Mouse (Mus musculus) liver, adult 2 months (tissue): Measurements from ENCODE around the gene Actn2.

Experiments
- CTCF ChIP-seq: fragments of 200-500 bp; IDR thresholded peaks from 2 replicates; pipeline ENCODE4 v1.5.1; 2011; ENCODE audit warnings: low read depth, low read length, control low read depth
- POLR2A ChIP-seq: fragments of 200-500 bp; IDR thresholded peaks from 2 replicates; pipeline ENCODE4 v1.6.1; 2011; ENCODE audit warnings: low read length, control low read depth; ENCODE audit not compliant: insufficient read depth; ENCODE audit errors: extremely low read depth

GRCm38 (mm10) chr13:12314173-12314572 is 26.4 kb downstream of the Actn2 start:
- TF ChIP-seq POLR2A: no peak
- TF ChIP-seq CTCF: no peak
